Mouse (Mus musculus) central nervous system, embryonic 11.5 days (tissue): Measurements from ENCODE around the gene Nos2. TPM values are rescaled to one million over a fixed set of nuclear protein-coding genes. Genes with fewer than 3 reads are reported as not detected.

Experiments
- polyA plus RNA-seq: library from polyadenylated mRNA; depleted of rRNA; stranded (reverse); fragments of >200 nt; gene quantifications from 2 replicates; pipeline ENCODE4 v1.2.3, GENCODE M21; 2012; rRNA removed

Nos2 gene
- polyA plus RNA-seq, result 0.44 and 0.67 TPM in 2 replicates

DNA sequence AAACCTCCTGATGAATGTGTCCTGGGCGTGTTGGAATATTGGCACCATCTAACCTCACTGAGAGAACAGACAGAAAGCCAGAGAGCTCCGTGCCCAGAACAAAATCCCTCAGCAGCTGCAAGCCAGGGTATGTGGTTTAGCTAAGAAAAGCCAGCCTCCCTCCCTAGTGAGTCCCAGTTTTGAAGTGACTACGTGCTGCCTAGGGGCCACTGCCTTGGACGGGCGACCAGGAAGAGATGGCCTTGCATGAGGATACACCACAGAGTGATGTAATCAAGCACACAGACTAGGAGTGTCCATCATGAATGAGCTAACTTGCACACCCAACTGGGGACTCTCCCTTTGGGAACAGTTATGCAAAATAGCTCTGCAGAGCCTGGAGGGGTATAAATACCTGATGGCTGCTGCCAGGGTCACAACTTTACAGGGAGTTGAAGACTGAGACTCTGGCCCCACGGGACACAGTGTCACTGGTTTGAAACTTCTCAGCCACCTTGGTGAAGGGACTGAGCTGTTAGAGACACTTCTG lies at the start of gene Nos2:
Nos2 (plus strand) TSS at position 377 of the 529 bp plus-strand sequence.

GRCm38 (mm10) chr11:78984483-78985177 lies 64.0 kb downstream of the Nos2 start, which contains the start of gene Lgals9:
Lgals9 (minus strand) TSS chr11:78984946.

Other genes with a start within 250 kb of the Nos2 start
- 24.7 and 28.8 TPM in 2 replicates for gene Nlk, start 223.4 kb upstream of the Nos2 start, polyA plus RNA-seq
- gene Ccnq, start 169.1 kb upstream of the Nos2 start, polyA plus RNA-seq, result 23.3 and 39.6 TPM in 2 replicates
- gene Lyrm9, start 94.2 kb upstream of the Nos2 start, polyA plus RNA-seq, result 3.9 and 11.6 TPM in 2 replicates
- 3.5 and 6.0 TPM in 2 replicates for gene Lgals9, start 64.2 kb downstream of the Nos2 start, polyA plus RNA-seq
- gene Ksr1, start 225.6 kb downstream of the Nos2 start, polyA plus RNA-seq, result 11.5 and 12.1 TPM in 2 replicates